Mouse (Mus musculus): ENCODE data around the gene Tmeff1.

- no peak for TF ChIP-seq CHD2 (IDR thresholded peaks at IDR 0.05; ENCODE audit: low read depth, low read length)
- no peak for TF ChIP-seq ZC3H11A (IDR thresholded peaks at IDR 0.05; ENCODE audit: borderline replicate concordance, low read depth, low read length)
- TF ChIP-seq HCFC1 (IDR thresholded peaks at IDR 0.05; ENCODE audit: borderline replicate concordance, insufficient read depth, low read length), result no peak
- no peak for TF ChIP-seq ZNF384 (IDR thresholded peaks at IDR 0.05; ENCODE audit: low read depth, low read length)
- TF ChIP-seq MAFK (IDR thresholded peaks at IDR 0.05; ENCODE audit: insufficient read depth, low read depth, low read length), result no peak
Observed at GRCm38 (mm10) chr4:48538581-48538980, 46.4 kb upstream of the Tmeff1 start.
